Mouse (Mus musculus) lung, postnatal 0 days (tissue): ENCODE data around the gene Opcml.

Source experiments
- CTCF ChIP-seq: IDR thresholded peaks from 2 replicates; pipeline ENCODE4 v1.5.1; 2016; ENCODE audit warnings: antibody characterized with exemption, mild to moderate bottlenecking
- EP300 ChIP-seq: IDR thresholded peaks from 2 replicates; pipeline ENCODE4 v1.6.1; 2016; ENCODE audit warnings: antibody characterized with exemption, mild to moderate bottlenecking, control low read depth

DNA sequence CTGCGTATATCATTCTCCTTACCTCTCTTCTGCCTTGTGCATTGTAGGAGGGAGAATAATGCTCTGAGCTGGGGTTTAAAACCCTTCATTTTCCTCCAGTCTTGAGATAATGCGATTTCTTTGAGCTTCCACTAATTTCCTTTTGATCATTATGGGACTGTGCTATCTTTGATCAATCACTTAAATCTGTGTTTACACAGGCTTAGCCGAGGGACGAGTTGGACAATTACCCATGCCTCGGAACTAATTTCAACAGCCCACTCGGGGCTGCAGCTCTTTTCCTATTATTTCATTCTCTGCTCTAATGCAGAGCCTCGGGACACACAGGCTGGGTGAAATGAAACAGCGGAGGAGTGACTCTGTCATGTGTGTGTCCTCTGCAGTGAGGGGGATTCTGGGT lies 220.9 kb downstream of the Opcml start:
- no peak for TF ChIP-seq CTCF
- no peak for TF ChIP-seq EP300
